Mouse (Mus musculus): ENCODE data around the gene 3110040M04Rik.

GRCm38 (mm10) chr1:151243332-151243731 is 39.4 kb downstream of the 3110040M04Rik start:
- TF ChIP-seq CTCF (IDR thresholded peaks at IDR 0.05; ENCODE audit: low read depth, low read length) = no peak
- no peak for TF ChIP-seq POLR2A (IDR thresholded peaks at IDR 0.05; ENCODE audit: borderline replicate concordance, low read depth, low read length)

All from bone marrow macrophage, adult 2 months (primary cell).